Mouse (Mus musculus): Measurements from ENCODE around the gene Palld. TPM values are rescaled to one million over a fixed set of nuclear protein-coding genes. Genes with fewer than 3 reads are reported as not detected.
A peak's percentile ranks its signal among the peaks of the same experiment; 100 is the strongest.

Gene Palld
- total RNA-seq, 2 experiments from 2014 or later: 151 to 156 TPM

DNA sequence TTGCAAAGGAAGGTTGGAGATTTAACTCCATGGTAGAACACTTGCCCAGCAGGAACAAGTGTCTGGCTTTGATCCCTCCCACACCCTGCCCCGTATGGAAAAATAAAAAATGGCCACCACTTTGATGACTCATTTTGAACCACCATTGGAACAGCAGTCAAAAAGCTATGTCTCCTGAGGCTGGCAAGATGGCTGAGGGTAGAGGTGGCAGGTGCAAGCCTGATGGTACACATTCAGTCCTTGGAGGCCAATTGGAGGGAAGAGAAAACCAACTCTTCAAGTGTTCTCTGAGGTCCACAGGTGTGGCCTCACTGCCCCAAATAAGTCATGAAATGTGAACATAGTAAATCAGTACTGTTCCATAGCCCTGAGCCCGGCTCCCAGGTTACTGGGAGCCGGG lies 210.4 kb downstream of the Palld start:
- no peak for DNase-seq (ENCODE audit: low spot score in 2 of 2)

DNA sequence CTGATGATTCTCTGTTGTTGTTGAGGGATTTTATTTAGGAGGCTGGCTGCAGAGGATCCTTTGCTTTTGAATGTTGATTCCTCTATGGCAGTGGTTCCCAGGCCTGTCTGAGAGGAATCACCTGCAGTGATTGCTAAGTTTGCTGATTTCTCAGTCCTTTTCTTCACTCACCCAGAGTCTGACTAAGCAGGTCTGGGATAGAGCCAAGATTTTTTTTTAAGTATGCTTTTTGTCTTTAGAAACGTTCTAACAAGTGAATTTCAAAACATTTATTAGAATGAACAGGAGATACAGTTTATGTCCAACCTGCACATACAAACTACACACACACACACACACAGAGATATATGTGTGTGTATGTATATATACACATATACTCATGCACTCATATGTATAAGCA lies 211.1 kb downstream of the Palld start:
- DNase-seq (ENCODE audit: low spot score in 2 of 2): no peak

DNA sequence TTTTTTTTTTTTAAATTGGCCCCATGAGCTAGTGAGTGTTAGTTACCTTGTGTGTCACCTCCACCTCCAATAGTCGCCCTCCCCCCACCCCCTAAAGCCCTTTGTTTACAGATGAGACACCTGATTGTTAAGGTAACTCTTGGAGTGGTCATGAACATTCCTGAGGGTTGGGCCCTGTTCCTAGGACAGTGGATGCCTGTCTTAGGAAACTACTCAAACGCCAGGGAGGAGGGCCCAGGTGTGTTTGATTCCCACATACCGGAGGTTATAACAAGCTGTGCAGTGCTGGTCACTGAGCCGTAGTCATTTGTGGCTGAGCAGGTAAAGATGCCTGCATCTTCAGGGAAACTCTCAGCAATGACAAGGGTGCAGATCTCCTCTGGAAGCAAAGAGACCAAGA lies 215.4 kb downstream of the Palld start:
- no peak for DNase-seq (ENCODE audit: low spot score in 2 of 2)

DNA sequence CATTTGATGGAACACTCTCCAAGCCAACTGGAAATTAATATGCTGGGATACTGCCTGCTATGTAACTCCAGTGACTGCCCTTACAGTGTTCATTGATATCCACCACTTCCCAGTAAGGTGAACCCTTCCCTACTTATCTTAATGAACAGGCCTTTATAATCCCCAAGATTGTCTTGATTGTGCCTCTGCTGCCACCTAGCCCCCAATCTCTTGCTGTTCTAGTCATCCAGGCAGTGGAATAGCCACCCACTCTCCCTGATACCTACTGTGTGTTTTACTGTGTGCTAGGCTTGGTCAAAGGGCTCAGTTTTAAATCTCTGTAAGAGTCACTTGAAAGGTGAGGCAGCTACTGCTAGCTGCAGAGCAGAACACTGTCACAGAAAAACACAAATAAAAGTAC lies 216.2 kb downstream of the Palld start:
- DNase-seq (ENCODE audit: low spot score in 2 of 2): no peak

DNA sequence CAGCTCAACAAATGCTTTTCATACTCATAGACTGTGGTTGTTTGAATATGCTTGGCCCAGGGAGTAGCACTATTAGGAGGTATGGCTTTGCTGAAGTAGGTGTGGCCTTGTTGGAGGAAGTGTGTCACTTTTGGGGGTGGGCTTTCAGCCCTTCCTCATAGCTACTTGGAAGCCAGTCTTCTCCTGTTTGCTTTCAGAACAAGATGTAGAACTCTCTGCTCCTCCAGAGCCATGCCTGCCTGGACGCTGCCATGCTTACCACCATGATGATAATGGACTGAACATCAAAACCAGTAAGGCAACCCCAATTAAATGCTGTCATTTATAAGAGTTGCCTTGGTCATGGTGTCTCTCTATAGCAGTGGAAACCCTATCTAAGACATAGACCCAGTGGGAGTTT lies 217.2 kb downstream of the Palld start:
- DNase-seq (ENCODE audit: low spot score in 2 of 2): no peak

DNA sequence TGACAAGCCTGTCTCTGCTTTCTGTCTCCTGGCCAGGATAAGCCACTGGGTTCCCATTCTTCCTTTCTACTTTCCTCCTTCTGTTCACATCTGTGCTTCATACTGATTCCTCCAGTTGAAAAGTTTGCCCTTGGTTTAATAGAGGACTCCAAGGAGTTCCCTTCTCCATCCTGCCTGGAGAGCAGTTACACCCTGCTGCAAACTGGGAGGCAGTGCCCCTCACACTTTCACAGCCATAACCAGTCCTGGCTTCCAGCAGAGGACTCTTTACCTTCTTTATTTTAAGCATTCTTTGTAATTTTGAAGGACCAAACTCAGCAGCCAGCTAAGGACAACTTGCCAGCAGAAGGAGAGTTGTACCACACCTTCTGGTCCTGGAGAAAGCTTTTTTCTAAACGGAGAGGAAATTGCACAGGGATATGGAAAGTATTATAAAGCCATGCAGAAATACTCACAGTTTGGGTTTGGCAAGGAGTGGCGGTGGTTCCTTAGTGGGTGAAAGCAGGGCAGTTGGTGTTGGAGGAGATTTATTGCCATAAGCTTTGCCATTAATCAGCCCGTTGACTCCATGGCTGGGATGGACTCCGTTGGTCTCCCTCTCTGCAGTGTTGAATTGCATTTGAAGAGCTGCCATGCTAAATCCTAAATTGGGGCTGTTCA lies 218.1 kb downstream of the Palld start:
- DNase-seq (ENCODE audit: low spot score in 2 of 2): no peak

DNA sequence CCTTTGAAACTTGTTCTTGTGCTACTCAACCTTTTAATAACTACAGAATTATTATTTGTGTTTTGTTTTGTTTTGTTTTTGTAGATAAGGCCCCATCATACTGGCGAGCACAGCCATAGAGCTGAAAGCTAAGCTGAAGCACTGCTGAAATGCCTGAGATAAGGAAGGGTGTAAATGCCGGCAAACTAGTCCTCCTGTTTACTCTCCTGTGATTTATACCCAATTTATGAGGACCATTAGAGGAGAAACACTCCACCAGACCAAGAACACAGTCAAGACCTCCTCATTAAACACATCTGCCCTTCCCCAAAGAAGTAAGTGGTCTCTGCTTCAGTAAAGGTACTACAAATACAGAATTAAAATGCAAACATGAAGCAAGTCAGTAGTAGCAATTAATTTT lies 219.6 kb downstream of the Palld start:
- no peak for DNase-seq (ENCODE audit: low spot score in 2 of 2)

DNA sequence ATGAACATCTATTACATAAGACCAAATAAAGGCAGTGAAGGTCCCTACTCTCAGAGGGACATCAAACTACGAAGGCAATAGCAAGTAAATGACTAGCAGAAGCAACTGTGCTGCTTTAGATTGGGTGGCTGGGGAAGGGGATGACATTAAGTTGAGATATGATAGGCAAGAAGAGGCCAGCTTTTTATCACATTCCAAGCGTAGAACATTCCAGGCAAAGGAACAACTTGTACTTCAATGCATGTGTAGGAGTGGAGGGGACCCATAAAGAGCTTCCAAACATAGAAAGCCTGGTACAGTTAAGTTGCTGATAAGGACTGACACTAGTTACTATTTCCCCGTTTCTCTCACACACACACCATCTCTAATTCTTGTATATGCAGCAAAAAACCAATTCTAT lies 221.3 kb downstream of the Palld start:
- no peak for DNase-seq (ENCODE audit: low spot score in 2 of 2)

DNA sequence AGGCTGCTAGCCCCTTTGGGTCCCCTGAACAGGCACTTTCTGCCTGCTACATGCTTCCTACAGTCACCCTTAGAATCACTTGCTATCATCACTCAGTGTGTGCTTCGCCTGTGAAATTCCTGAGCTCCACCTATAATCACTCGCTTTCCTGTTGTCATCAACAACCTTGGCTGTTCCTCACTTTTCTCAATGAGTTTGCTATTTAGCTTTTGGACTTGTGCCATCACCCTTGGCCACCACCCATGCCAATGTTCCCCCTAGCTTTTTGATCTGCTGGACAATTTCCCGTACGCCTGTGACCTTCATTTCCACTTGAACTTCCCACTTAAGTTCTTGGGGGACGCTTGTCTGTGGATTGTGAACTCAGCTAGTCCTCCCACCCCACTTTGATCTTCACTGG lies 225.3 kb downstream of the Palld start:
- DNase-seq (ENCODE audit: low spot score in 2 of 2): no peak

DNA sequence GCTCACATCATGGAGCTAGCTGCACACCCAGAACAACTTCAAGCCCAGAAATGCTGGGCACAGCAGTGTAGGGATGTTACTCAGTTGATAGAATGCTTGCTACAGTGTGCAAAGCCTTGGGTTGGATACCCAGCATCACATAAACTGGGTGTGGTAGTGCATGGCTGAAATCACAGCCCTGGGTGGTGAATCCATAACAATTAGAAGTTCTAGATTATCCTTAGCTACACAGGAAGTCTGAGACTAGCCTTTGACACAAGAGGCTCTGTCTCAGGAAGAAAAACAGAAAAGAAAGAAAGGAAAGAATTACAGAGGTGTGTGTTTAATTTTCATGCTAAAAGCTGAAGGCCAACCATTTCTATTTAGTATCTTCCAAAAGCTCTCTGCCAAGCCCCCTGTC lies 231.3 kb downstream of the Palld start:
- DNase-seq (ENCODE audit: low spot score in 2 of 2): no peak

DNA sequence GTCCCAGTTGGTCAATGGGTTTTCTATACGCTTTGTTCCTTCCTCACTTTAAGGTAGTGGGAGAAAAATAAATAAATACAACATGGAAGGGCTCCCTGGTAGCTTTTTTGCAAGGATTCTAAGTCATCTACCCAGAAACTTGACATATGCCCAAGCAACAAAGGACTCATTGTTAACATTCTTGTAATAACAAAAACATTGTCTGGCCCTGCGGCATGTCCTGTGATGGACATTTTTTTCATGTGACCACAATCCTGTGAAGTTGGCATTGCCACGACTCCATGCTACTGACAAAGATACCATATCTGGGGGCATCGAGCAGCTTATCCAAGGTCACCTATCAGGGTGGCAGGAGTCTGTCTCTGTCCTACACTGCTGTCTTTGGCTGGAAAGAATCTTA lies 232.1 kb downstream of the Palld start:
- no peak for DNase-seq (ENCODE audit: low spot score in 2 of 2)

DNA sequence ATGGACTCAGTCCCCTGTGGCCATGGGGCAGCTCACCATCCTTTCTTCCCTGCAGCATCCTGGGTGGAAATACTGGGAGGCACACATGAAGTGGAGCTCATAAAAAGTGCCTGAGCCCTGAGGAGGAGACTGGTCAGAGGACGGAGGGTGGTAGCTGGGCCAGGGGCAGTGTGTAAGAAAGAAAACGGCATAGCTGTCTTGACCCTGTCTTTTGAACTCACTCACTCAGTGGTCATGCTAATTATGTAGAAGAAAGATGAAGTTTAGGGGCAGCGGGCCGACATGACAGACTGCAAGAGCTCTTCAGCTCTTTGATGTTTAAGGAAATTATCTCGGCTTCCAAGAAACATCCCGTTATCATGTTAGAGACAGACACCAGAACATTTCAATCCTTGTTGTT lies 235.6 kb downstream of the Palld start:
- no peak for DNase-seq (ENCODE audit: low spot score in 2 of 2)

DNA sequence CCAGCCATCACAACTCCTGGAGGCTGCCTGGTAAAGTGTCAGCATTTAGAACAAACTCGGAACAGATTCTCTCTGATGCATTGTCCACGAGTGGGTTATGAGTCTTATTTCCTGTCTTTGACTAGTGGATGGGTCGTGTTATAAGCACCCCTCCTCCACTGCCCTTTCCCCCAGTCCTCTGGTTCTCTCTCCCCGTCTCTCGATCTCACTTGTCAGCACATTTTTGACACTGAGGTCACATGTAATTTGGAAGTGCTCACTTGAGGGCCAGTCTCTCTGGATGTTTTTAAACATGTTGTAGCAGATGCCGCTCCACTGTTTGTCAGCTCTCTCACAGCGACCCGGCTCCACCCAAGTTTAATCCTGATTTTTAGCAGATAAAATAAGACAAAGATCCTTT lies 237.5 kb downstream of the Palld start:
- DNase-seq (ENCODE audit: low spot score in 2 of 2): no peak

DNA sequence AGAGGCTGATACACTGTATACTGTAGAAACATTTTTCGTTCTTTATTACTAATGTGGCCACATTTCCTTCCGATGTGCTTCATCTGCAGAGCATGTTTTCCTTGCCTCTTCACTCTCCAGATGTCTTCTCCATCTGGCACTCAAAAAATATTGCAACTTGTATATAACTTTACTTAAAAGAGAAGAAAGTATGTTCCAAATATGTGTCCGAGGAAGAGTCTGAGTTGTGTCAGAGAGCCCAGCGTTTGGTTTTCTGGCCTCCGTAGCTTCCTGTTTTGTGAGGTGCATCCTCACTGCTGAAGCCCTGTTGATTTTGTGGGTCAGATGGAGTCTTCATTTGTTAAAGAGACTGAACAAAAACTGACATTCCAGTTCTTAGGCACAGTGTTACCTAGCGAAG lies 238.3 kb downstream of the Palld start:
- no peak for DNase-seq (ENCODE audit: low spot score in 2 of 2)

DNA sequence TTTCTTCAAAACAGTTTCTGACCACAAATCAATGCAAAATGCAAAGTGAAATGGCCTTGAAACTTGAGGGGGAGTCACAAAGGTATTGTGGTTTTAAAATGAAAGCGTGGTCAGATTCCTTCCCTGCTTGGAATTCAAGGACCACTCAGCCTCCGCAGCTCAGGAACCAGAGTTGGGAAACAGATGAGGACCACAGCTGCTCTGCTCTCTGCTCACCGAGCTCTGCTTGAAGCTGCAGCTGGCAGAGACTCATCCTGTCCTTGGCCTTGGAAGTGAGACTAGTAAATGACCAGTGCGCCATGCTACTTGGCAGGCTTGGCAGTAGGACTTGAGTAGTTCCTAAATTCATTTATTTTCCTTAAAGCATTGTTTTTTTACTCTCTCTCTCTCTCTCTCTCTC lies 239.7 kb downstream of the Palld start:
- DNase-seq (ENCODE audit: low spot score in 2 of 2): no peak

DNA sequence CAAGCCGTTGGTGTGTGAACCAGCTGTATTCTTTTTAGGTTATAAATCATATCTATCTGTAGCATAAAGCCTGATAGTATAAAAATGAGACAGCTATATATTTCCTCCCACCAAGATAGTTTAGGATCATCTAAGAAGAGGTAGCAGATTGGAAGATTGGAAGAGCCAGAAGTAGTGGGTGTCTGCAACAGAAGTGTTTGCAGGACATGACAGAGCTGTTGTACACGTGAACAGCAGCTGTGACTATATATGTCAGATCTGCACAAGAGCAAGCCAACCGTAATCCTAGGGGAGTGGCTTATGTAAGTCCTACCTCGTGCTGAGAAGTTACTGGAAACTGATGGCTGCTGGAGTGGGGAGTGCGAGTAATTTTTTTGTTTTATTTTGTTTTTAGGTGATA lies 240.9 kb downstream of the Palld start:
- DNase-seq (ENCODE audit: low spot score in 2 of 2): no peak

DNA sequence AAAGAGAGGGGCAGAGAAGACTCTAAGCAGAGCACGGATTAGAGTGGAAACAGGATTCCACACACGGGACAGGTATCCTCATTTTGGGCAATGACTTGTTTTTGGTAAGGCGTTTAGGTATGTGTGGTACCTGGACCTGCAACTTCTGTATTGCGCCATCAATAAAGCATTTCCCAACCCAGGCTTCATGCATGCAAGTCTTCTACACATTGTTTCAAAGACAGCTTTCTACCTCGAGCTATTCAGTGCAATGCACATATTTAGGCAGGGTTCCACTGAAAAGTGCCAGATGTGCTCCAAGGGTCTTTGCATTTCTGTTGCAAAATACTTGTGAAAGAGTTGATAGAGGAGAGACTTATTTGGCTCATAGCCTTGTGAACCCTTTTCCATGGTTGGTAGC lies 241.5 kb downstream of the Palld start:
- no peak for DNase-seq (ENCODE audit: low spot score in 2 of 2)

DNA sequence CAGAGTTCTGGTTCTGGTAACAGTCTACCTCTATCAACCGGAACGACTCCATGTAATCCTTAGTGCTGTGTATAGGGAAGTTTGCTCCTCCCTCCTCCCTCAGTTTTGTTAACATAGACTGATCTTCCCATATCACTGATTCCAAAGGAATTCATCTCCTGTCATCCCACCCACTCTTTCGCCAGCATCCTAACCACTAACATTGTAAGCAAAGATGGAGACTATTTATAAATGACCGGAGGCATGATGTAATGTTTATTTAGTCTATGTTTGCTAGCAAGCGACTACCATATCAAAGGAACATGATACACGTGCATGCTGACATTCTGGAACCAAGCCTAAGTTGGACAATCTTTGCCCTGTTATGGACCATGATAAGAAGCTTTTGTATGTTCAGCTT lies 250.5 kb downstream of the Palld start:
- no peak for DNase-seq (ENCODE audit: low spot score in 2 of 2)

DNA sequence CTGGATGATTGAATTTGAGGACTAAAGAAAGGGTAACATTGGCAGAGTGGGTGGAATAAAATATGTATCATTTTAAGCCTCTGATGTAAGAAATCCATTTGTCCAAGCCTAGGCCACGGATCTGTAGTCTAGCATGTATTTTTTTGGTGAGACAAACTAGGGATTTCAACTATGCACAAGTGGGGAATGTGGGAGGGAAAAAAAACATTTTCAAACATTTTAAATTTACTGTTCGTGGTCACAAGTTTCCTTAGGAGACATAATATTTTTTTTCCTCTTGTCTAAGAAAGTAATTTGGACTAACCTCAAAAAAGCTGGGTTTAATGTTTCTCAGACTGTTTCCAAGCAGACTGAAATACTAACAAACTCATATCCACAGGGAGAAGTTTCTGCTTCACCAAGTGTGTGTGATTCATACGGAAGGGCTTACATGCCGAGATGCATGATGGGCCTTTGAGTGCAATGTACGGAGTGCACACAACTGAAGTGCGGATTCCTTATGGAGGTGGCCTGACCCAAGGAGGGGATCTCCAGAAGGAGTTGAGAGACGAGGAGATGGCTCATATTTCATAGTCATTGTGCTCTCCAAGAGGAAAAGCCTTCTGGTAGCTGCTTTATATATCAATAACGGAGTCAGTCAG lies 256.2 kb downstream of the Palld start:
- DNase-seq (ENCODE audit: low spot score in 2 of 2): no peak

DNA sequence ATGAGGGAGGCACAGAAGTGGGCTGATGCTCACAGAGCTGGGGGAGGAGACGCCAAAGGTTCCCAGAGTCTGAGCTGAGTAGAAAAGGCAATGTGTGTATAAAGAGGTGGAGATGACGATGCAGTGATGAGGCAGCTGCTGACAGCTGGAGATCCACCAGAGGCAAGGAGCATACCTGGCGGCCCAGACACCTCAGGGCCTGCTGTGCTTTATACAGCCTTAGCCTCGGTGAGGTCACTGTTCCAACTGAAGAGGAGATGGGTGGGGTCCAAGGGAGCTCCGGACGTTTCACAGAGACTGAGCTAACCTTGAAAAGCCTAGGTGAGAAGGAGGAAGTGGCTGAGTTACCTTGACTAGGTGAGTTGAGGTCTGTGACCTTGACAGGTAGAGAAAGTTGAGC lies 256.8 kb downstream of the Palld start:
- no peak for DNase-seq (ENCODE audit: low spot score in 2 of 2)

DNA sequence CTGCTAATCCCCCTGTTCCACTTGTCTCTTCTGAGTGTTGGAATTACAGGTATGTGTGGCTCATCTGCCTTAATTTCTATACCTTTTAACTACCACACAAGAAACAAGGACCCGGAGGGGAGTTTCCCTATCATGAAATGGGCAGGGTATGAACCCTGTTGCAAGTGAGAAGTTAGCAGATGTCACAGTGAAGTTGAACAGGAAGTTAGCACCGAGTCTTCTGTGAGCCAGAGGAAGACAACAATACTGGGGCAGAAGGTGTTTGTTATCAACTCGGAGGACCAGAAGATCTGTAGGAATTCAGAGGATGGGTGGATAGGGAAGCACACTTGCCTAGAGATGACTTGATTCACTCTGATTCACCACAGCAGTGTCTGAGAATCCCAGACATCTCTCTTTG lies 259.3 kb downstream of the Palld start:
- no peak for DNase-seq (ENCODE audit: low spot score in 2 of 2)

DNA sequence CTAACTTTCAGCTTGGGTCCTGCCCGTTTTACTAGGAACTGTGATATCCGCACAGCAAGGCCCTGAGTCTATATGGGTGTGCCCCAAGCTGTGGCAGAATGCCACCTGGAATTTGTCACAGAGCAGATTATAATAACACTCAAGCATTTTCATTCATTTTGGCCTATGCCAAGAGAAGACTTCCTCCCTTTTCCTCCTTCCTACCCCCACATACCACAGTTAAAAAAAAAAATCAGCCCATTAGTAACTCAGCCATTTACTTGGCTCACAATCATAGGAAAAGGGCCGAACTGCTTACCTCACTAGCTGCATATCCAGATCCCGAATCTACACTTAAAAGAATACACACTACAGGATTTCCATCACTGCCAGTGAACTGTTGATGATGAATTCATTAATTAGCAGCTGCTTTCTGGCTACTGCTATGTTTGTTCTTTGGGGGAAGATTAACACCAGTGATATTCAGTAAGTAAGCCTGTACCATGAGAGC lies 260.1 kb downstream of the Palld start:
- peak; percentile 34 to 50 for DNase-seq (ENCODE audit: low spot score in 2 of 2)

DNA sequence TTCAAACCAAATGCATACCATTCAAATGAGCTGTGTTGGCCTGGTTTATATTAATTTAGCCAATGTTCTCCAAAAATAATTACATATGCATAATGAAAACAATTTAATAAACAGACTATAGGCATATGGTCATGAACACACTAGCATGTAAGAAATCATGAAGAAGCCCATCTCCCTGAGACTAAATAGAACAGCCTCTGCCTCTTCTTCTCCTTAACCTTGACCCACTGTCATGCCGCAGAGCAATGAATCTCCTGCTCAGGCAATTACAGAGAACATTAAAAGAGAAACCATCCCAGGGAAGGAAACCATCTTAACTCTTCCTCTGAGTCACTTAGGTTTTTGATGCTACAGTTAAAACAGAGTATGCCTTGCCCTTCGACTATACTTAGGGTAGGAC lies 262.9 kb downstream of the Palld start:
- no peak for DNase-seq (ENCODE audit: low spot score in 2 of 2)
